Mouse (Mus musculus) testis, adult 2 months (tissue): Measurements from ENCODE around the gene Prmt9. TPM values are rescaled to one million over a fixed set of nuclear protein-coding genes. Genes with fewer than 3 reads are reported as not detected.
A peak's percentile ranks its signal among the peaks of the same experiment; 100 is the strongest.

Source experiments
- H3K27ac ChIP-seq: fragments of 200-500 bp; 2 replicates; pipeline ENCODE4 v1.5.1; 2012; ENCODE audit warnings: low read depth, low read length; ENCODE audit not compliant: control insufficient read depth, insufficient read depth
- H3K27me3 ChIP-seq: fragments of 200-500 bp; 2 replicates; pipeline ENCODE4 v1.6.1; 2012; ENCODE audit warnings: mild to moderate bottlenecking, low read length, moderate library complexity; ENCODE audit not compliant: control insufficient read depth, insufficient read depth
- H3K36me3 ChIP-seq: fragments of 200-500 bp; 2 replicates; pipeline ENCODE4 v1.6.1; 2012; ENCODE audit warnings: mild to moderate bottlenecking, low read length; ENCODE audit not compliant: control insufficient read depth, insufficient read depth
- H3K4me1 ChIP-seq: fragments of 200-500 bp; 2 replicates; pipeline ENCODE4 v1.6.1; 2012; ENCODE audit warnings: low read length; ENCODE audit not compliant: control insufficient read depth, insufficient read depth
- H3K4me3 ChIP-seq: fragments of 200-500 bp; 2 replicates; pipeline ENCODE4 v1.5.1; 2012; ENCODE audit warnings: low read depth, mild to moderate bottlenecking, low read length, moderate library complexity, mixed read lengths; ENCODE audit not compliant: control insufficient read depth
- CTCF ChIP-seq: fragments of 200-500 bp; IDR thresholded peaks from 2 replicates; pipeline ENCODE4 v1.5.1; 2012; ENCODE audit warnings: low read depth, mild to moderate bottlenecking, inconsistent platforms, low read length, moderate library complexity; ENCODE audit not compliant: control insufficient read depth, insufficient read depth, insufficient replicate concordance
- POLR2A ChIP-seq: fragments of 200-500 bp; IDR thresholded peaks from 2 replicates; pipeline ENCODE4 v1.6.1; 2012; ENCODE audit warnings: low read depth, mild to moderate bottlenecking, inconsistent platforms, low read length, moderate library complexity; ENCODE audit not compliant: control insufficient read depth
- polyA plus RNA-seq: library from polyadenylated mRNA; depleted of rRNA; stranded (reverse); fragments of >200 nt; gene quantifications from 2 replicates; pipeline ENCODE4 v1.2.3, GENCODE M21; 2012

Prmt9 gene
- polyA plus RNA-seq, 1 experiment, result 3.0 TPM

- H3K27ac ChIP-seq, result no peak overlapping the region
- H3K27me3 ChIP-seq, result no peaks in the 10 kb centered on the region
- no peaks in the 10 kb centered on the region for H3K36me3 ChIP-seq
- no peak overlapping the region for H3K4me3 ChIP-seq
- H3K4me1 ChIP-seq, result peaks cover 10% of the 10 kb centered on the region
- no peak for TF ChIP-seq CTCF
- no peak for TF ChIP-seq POLR2A
Observed at GRCm38 (mm10) chr8:77534358-77534992, 14.7 kb upstream of the Prmt9 start.

- peaks cover 10% of the 10 kb centered on the region for H3K4me1 ChIP-seq
- H3K4me3 ChIP-seq, result no peak overlapping the region
- TF ChIP-seq POLR2A (no peak), CTCF (peak; percentile 17; the same call in 1 of the 2 replicates)
- H3K27me3 ChIP-seq, result no peaks in the 10 kb centered on the region
- no peaks in the 10 kb centered on the region for H3K36me3 ChIP-seq
- H3K27ac ChIP-seq, result no peak overlapping the region
Observed at GRCm38 (mm10) chr8:77535026-77535595, 14.1 kb upstream of the Prmt9 start.

- Histone ChIP-seq H3K27me3 (no peaks in the 10 kb centered on the region), H3K4me1 (peaks cover 10% of the 10 kb centered on the region), H3K27ac (no peak overlapping the region), H3K4me3 (no peak overlapping the region), H3K36me3 (no peaks in the 10 kb centered on the region)
- no peak for TF ChIP-seq CTCF
- TF ChIP-seq POLR2A, result no peak
Observed at GRCm38 (mm10) chr8:77536821-77537220, 12.4 kb upstream of the Prmt9 start.

GRCm38 (mm10) chr8:77538256-77538655 lies 10.9 kb upstream of the Prmt9 start:
- H3K27ac ChIP-seq, result no peak overlapping the region

GRCm38 (mm10) chr8:77543152-77543777 lies 5.9 kb upstream of the Prmt9 start:
- Histone ChIP-seq H3K27me3 (no peaks in the 10 kb centered on the region), H3K4me3 (no peak overlapping the region), H3K36me3 (no peaks in the 10 kb centered on the region), H3K27ac (no peak overlapping the region), H3K4me1 (no peaks in the 10 kb centered on the region)
- TF ChIP-seq CTCF (no peak), POLR2A (no peak)

More at GRCm38 (mm10) chr8:77538256-77538655, 10.9 kb upstream of the Prmt9 start:
- Histone ChIP-seq H3K27me3 (no peaks in the 10 kb centered on the region), H3K4me1 (peaks cover 10% of the 10 kb centered on the region), H3K36me3 (no peaks in the 10 kb centered on the region), H3K4me3 (no peak overlapping the region)
- no peak for TF ChIP-seq POLR2A
- TF ChIP-seq CTCF, result no peak

- no peak for TF ChIP-seq CTCF
- no peak for TF ChIP-seq POLR2A
- H3K4me1 ChIP-seq, result no peaks in the 10 kb centered on the region; the same call in 1 of the 2 replicates
- no peaks in the 10 kb centered on the region for H3K27me3 ChIP-seq
- H3K4me3 ChIP-seq, result no peak overlapping the region
- no peak overlapping the region for H3K27ac ChIP-seq
- no peaks in the 10 kb centered on the region for H3K36me3 ChIP-seq
Observed at GRCm38 (mm10) chr8:77544428-77544827, 4.8 kb upstream of the Prmt9 start.

- no peaks in the 10 kb centered on the region; the same call in 1 of the 2 replicates for H3K4me1 ChIP-seq
- no peak overlapping the region for H3K4me3 ChIP-seq
- TF ChIP-seq POLR2A (no peak), CTCF (no peak)
- no peaks in the 10 kb centered on the region for H3K27me3 ChIP-seq
- H3K36me3 ChIP-seq, result no peaks in the 10 kb centered on the region
- no peak overlapping the region for H3K27ac ChIP-seq
Observed at GRCm38 (mm10) chr8:77545616-77546015, 3.6 kb upstream of the Prmt9 start.
